Mouse (Mus musculus): ENCODE data around the gene Msn. TPM values are rescaled to one million over a fixed set of nuclear protein-coding genes. Genes with fewer than 3 reads are reported as not detected.

Gene Msn
- 132 and 145 TPM in 2 replicates for polyA plus RNA-seq (2012; rRNA removed; ENCODE audit: low replicate concordance)

DNA sequence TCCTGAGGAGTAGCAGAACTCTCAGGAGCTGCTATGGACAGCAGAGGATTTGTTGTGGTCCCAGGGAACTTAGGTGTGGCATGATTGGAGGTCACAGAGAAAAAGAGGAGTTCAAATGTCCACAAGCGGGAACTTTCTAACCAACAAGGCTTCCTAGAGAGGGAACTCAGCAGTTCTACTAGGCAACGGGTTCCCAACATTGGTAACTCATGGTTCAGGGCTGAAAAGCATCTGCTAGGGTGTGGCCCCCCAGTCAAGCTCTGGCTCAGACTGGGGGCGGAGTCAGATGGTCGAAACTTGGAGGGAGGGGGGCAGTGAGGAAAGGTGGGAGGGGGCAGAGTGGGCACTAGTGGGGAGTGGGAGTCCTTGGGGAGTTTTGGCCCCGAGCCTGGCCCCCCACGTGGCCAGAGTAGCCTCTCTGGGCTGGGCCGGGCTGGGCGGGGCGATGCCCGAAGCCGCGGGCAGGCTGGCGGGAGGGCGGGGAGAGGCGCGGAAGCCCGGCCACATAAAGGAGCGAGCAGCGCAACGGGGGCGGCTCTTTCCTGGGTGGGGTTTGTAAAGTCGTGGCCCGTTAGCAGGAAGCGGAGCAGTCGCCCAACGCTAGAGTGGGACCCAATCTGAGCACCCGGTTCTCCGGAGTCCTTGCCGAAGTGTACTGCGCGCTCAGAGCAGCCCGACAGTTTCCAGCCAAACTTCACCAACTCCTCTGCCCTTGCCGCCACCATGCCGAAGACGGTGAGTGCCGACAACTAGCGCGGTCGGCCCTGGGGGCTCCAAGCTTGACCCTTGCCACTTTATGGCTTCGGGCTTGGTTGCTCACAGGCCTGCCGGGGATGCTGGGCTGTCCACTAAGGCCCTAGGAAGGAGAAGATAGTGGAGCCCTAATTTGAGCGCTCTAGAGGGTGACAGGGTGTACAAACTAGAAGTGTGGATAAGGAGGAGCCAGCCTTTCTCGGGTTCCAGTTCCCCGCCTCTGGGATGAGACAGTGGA is at the start of gene Msn:
TSS of gene Msn (plus strand) at position 534 of the 991 bp plus-strand sequence.

Other genes starting within 250 kb of the Msn start
- gene Las1l, start 139.1 kb upstream of the Msn start, polyA plus RNA-seq (2012; rRNA removed; ENCODE audit: low replicate concordance), result 11.1 and 22.1 TPM in 2 replicates
- 0.08 and 0.26 TPM in 2 replicates for gene Vsig4, start 197.4 kb downstream of the Msn start, polyA plus RNA-seq (2012; rRNA removed; ENCODE audit: low replicate concordance)

Data from subcutaneous adipose tissue, adult 2 months (tissue).